In the genomic region with DNA sequence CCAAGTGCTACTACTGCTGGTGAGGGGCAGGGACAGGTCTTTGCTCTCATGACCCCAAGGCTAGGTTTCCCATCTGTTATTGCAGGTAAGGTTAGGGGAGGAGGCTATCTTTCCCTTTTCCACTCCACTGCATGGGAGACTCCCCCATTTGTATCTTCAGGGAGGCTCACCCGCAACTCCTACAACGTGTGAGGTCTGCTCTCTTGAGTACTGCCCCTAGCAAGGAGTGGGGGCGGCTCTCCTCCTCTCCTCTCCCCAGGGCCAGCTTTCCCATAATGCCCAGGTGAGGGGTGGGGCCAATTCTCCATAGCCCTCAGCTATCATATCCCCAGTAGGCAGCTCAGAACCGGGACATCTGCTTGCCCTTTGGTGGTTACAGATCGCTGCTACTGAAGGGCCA, we compare ENCODE assay signal across 19 mouse cellular contexts.
A peak's percentile ranks its signal among the peaks of the same experiment; 100 is the strongest.
DNase-seq lines count a peak whose midpoint lies in the region; ATAC-seq and TF ChIP-seq lines count a peak whose summit lies in the region.
"Had no signal": no experiment of that assay in that cellular context is flagged by ENCODE, and none has a peak within 500 bp of the region (broad histone marks: within the 10 kb centered on the region; RNA-seq: fewer than 3 reads in every experiment).

No protein-coding gene starts in this region.

- no peaks in the 10 kb centered on the region for H3K9me3 ChIP-seq in heart, embryonic 12.5 days (replicated peaks)
- H3K9me3 ChIP-seq in kidney, embryonic 15.5 days (replicated peaks), result no peaks in the 10 kb centered on the region
- no peaks in the 10 kb centered on the region for H3K9me3 ChIP-seq in neural tube, embryonic 13.5 days
- H3K9me3 ChIP-seq: embryonic facial prominence, embryonic 13.5 days; forebrain, embryonic 13.5 days; heart, embryonic 13.5 days; hindbrain, embryonic 15.5 days had no signal

- intact Hi-C loops in heart, postnatal 36 days (cut with DNase I), result no loop called here

- TF ChIP-seq POLR2A in kidney, adult 2 months (IDR thresholded peaks at IDR 0.05; ENCODE audit: low read depth, low read length), result no peak

- no peaks in the 10 kb centered on the region for H3K27me3 ChIP-seq in heart, embryonic 12.5 days (replicated peaks)
- no peaks in the 10 kb centered on the region for H3K27me3 ChIP-seq in kidney, embryonic 15.5 days
- H3K27me3 ChIP-seq in kidney, adult 2 months (replicated peaks; ENCODE audit: control insufficient read depth, insufficient read depth, low read length), result no peaks in the 10 kb centered on the region
- no peaks in the 10 kb centered on the region for H3K27me3 ChIP-seq in neural tube, embryonic 13.5 days
- H3K27me3 ChIP-seq: embryonic facial prominence, embryonic 13.5 days; forebrain, embryonic 13.5 days; heart, embryonic 13.5 days; hindbrain, embryonic 15.5 days had no signal

- H3K27ac ChIP-seq in heart, embryonic 12.5 days (ENCODE audit: poor library complexity, severe bottlenecking), result no peak overlapping the region
- H3K27ac ChIP-seq in kidney, embryonic 15.5 days, result no peak overlapping the region
- H3K27ac ChIP-seq in kidney, adult 2 months (ENCODE audit: insufficient read depth, low read depth, low read length), result no peak overlapping the region
- H3K27ac ChIP-seq in neural tube, embryonic 13.5 days (replicated peaks), result no peak overlapping the region
- H3K27ac ChIP-seq: embryonic facial prominence, embryonic 13.5 days; forebrain, embryonic 13.5 days; gastrocnemius, adult 2 months; heart, embryonic 13.5 days; hindbrain, embryonic 15.5 days had no signal

- 78% methylated on average over 5 of the region's 5 CpGs for WGBS in heart, embryonic 12.5 days
- 56% methylated on average over 5 of the region's 5 CpGs for WGBS in kidney, embryonic 15.5 days
- 52% methylated on average over 5 of the region's 5 CpGs for WGBS in kidney, adult 2 months
- 78% methylated on average over 5 of the region's 5 CpGs for WGBS in neural tube, embryonic 13.5 days

- ATAC-seq in heart, embryonic 12.5 days (ENCODE audit: insufficient number of reproducible peaks, low FRiP score), result peak; percentile 51; the same call in 1 of the 2 replicates
- ATAC-seq in kidney, embryonic 15.5 days (replicated peaks; ENCODE audit: low FRiP score), result peak; percentile 58
- ATAC-seq in neural tube, embryonic 13.5 days (ENCODE audit: low read depth), result 0 out of 2 replicates have a peak, but pooled peaks have one; percentile 27
- ATAC-seq: forebrain, embryonic 13.5 days; inflammation-experienced regulatory T-cells, adult 6 months had no signal

- no peak for DNase-seq in heart, postnatal 36 days
- no peak for DNase-seq in kidney, adult 2 months
- no peak for DNase-seq in neural tube, embryonic 10.5 days (ENCODE audit: extremely low spot score, low spot score)
- DNase-seq: adrenal gland, adult 2 months; adrenal gland, postnatal 25 days; cerebellum, adult 2 months; cerebellum, postnatal 10 days; embryo, embryonic 11 days; gastrocnemius, adult 2 months; gastrocnemius, postnatal 25 days; heart, postnatal 4 days had no signal

- no peak overlapping the region for H3K9ac ChIP-seq in heart, embryonic 12.5 days
- no peak overlapping the region for H3K9ac ChIP-seq in kidney, embryonic 15.5 days
- H3K9ac ChIP-seq in neural tube, embryonic 13.5 days, result no peak overlapping the region
- H3K9ac ChIP-seq: embryonic facial prominence, embryonic 13.5 days; forebrain, embryonic 13.5 days; heart, embryonic 13.5 days; hindbrain, embryonic 15.5 days had no signal

- H3K4me3 ChIP-seq in heart, embryonic 12.5 days, result no peak overlapping the region
- no peak overlapping the region for H3K4me3 ChIP-seq in kidney, embryonic 15.5 days (replicated peaks)
- no peak overlapping the region for H3K4me3 ChIP-seq in kidney, adult 2 months (ENCODE audit: insufficient read depth, low read depth, low read length)
- H3K4me3 ChIP-seq in neural tube, embryonic 13.5 days, result no peak overlapping the region
- H3K4me3 ChIP-seq: embryonic facial prominence, embryonic 13.5 days; forebrain, embryonic 13.5 days; gastrocnemius, adult 2 months; heart, embryonic 13.5 days; hindbrain, embryonic 15.5 days had no signal

- H3K4me2 ChIP-seq in heart, embryonic 12.5 days, result no peak overlapping the region
- no peak overlapping the region for H3K4me2 ChIP-seq in kidney, embryonic 15.5 days
- H3K4me2 ChIP-seq in neural tube, embryonic 13.5 days, result no peak overlapping the region
- H3K4me2 ChIP-seq: embryonic facial prominence, embryonic 13.5 days; forebrain, embryonic 13.5 days; heart, embryonic 13.5 days; hindbrain, embryonic 15.5 days had no signal

- H3K36me3 ChIP-seq in heart, embryonic 12.5 days, result no peaks in the 10 kb centered on the region
- H3K36me3 ChIP-seq in kidney, embryonic 15.5 days, result no peaks in the 10 kb centered on the region
- no peaks in the 10 kb centered on the region for H3K36me3 ChIP-seq in kidney, adult 2 months (ENCODE audit: control insufficient read depth, insufficient read depth, low read length)
- H3K36me3 ChIP-seq in neural tube, embryonic 13.5 days, result no peaks in the 10 kb centered on the region
- H3K36me3 ChIP-seq: embryonic facial prominence, embryonic 13.5 days; heart, embryonic 13.5 days; hindbrain, embryonic 15.5 days had no signal

- H3K4me1 ChIP-seq in heart, embryonic 12.5 days (replicated peaks), result no peaks in the 10 kb centered on the region
- no peaks in the 10 kb centered on the region for H3K4me1 ChIP-seq in kidney, embryonic 15.5 days
- no peaks in the 10 kb centered on the region for H3K4me1 ChIP-seq in kidney, adult 2 months (ENCODE audit: control insufficient read depth, insufficient read depth, low read length)
- H3K4me1 ChIP-seq in neural tube, embryonic 13.5 days (replicated peaks), result no peaks in the 10 kb centered on the region; the same call in 1 of the 2 replicates
- H3K4me1 ChIP-seq: embryonic facial prominence, embryonic 13.5 days; forebrain, embryonic 13.5 days; heart, embryonic 13.5 days; hindbrain, embryonic 15.5 days had no signal

- no peak for TF ChIP-seq CTCF in kidney, adult 2 months (conservative IDR thresholded peaks at IDR 0.05; ENCODE audit: insufficient read depth, insufficient read length, low read depth, low read length)
